Mouse (Mus musculus): ENCODE results near the gene Gm48552. TPM values are rescaled to one million over a fixed set of nuclear protein-coding genes. Genes with fewer than 3 reads are reported as not detected.
A peak's percentile ranks its signal among the peaks of the same experiment; 100 is the strongest.

The Gm48552 gene
- total RNA-seq, 2 experiments from 2014 or later = 0.45 to 1.9 TPM

GRCm38 (mm10) chr10:81362336-81362949 lies 26.4 kb upstream of the Gm48552 start:
- peak; percentile 23 for DNase-seq

GRCm38 (mm10) chr10:81363436-81364346 lies 25.1 kb upstream of the Gm48552 start:
- DNase-seq = peak; percentile 54

- DNase-seq = peak; percentile 76
Observed at GRCm38 (mm10) chr10:81364666-81365065, 24.1 kb upstream of the Gm48552 start.

- DNase-seq = no peak
Observed at GRCm38 (mm10) chr10:81365073-81365472, 23.7 kb upstream of the Gm48552 start.

- DNase-seq = no peak
Observed at GRCm38 (mm10) chr10:81365672-81366476, 22.9 kb upstream of the Gm48552 start, which contains the start of gene 4930404N11Rik. 4930404N11Rik (minus strand) TSS chr10:81365816.

GRCm38 (mm10) chr10:81366477-81367206 lies 22.2 kb upstream of the Gm48552 start:
- DNase-seq = no peak

- DNase-seq = no peak
Observed at GRCm38 (mm10) chr10:81367207-81367495, 21.7 kb upstream of the Gm48552 start.

- no peak for DNase-seq
Observed at GRCm38 (mm10) chr10:81375322-81375721, 13.5 kb upstream of the Gm48552 start.

- no peak for DNase-seq
Observed at GRCm38 (mm10) chr10:81376561-81377361, 12.0 kb upstream of the Gm48552 start.

GRCm38 (mm10) chr10:81377362-81377664 lies 11.5 kb upstream of the Gm48552 start:
- no peak for DNase-seq

GRCm38 (mm10) chr10:81377793-81378552 lies 10.8 kb upstream of the Gm48552 start, which contains the start of gene Fzr1:
Fzr1 (minus strand) TSS chr10:81378516.
- no peak for DNase-seq

GRCm38 (mm10) chr10:81378553-81379182 lies 10.1 kb upstream of the Gm48552 start:
- DNase-seq = peak; percentile 100

GRCm38 (mm10) chr10:81379183-81379553 lies 9.6 kb upstream of the Gm48552 start:
- no peak for DNase-seq

GRCm38 (mm10) chr10:81379809-81380378 lies 8.9 kb upstream of the Gm48552 start:
- DNase-seq = no peak

GRCm38 (mm10) chr10:81382039-81382438 lies 6.8 kb upstream of the Gm48552 start:
- peak; percentile 59 for DNase-seq

- peak; percentile 99 for DNase-seq
Observed at GRCm38 (mm10) chr10:81383802-81384604, 4.8 kb upstream of the Gm48552 start, which contains the start of the genes Dohh and Gm48551. Dohh (plus strand) TSS chr10:81384428. Gm48551 (plus strand) TSS chr10:81384466.

- DNase-seq = no peak
Observed at GRCm38 (mm10) chr10:81384605-81384982, 4.2 kb upstream of the Gm48552 start.

GRCm38 (mm10) chr10:81385603-81386306 lies 3.0 kb upstream of the Gm48552 start:
- DNase-seq = peak; percentile 52
